Mouse (Mus musculus): ENCODE measurements around the gene Tut1. TPM values are rescaled to one million over a fixed set of nuclear protein-coding genes. Genes with fewer than 3 reads are reported as not detected.

Tut1 gene
- 23.5 and 28.4 TPM in 2 replicates for polyA plus RNA-seq (2014; fragmentation: Nextera tagmentation; extraction: Ambion mirVana)

- Histone ChIP-seq H3K36me3 (ENCODE audit: control insufficient read depth, insufficient read depth, low read length) (peaks cover 24% of the 10 kb centered on the region), H3K4me2 (peak within 1 kb of the TSS; percentile 86), H3K9me3 (ENCODE audit: control insufficient read depth, low read length) (no peaks in the 10 kb centered on the region), H3K9ac (ENCODE audit: low read length) (peak within 1 kb of the TSS; percentile 70), H3K4me3 (ENCODE audit: low read depth, low read length) (peak within 1 kb of the TSS; percentile 76), H3K27ac (ENCODE audit: low read depth, low read length) (peak within 1 kb of the TSS; percentile 71), H3K27me3 (ENCODE audit: control insufficient read depth, insufficient read depth, low read length) (no peaks in the 10 kb centered on the region), H3K4me1 (ENCODE audit: control insufficient read depth, insufficient read depth, low read length) (peaks cover 12% of the 10 kb centered on the region)
- 5% methylated on average over 46 of the region's 46 CpGs for WGBS
- peak; percentile 96 for ATAC-seq (ENCODE audit: low FRiP score)
- DNase-seq (ENCODE audit: low spot score, missing footprints): peak; percentile 98
These were observed at the start of gene Tut1 for GRCm38 (mm10) chr19:8953135-8954039. Gene Tut1 (plus strand): TSS chr19:8953847.

- ATAC-seq (ENCODE audit: low FRiP score) (no peak), DNase-seq (ENCODE audit: low spot score, missing footprints) (no peak)
- no peaks in the 10 kb centered on the region for H3K4me1 ChIP-seq (ENCODE audit: control insufficient read depth, insufficient read depth, low read length)
- no peak overlapping the region for H3K9ac ChIP-seq (ENCODE audit: low read length)
- H3K36me3 ChIP-seq (ENCODE audit: control insufficient read depth, insufficient read depth, low read length): peaks cover 51% of the 10 kb centered on the region
- no peak overlapping the region for H3K4me3 ChIP-seq (ENCODE audit: low read depth, low read length)
- 95% methylated on average over 6 of the region's 6 CpGs for WGBS
- H3K9me3 ChIP-seq (ENCODE audit: control insufficient read depth, low read length): no peaks in the 10 kb centered on the region
- H3K4me2 ChIP-seq: no peak overlapping the region
- no peak overlapping the region for H3K27ac ChIP-seq (ENCODE audit: low read depth, low read length)
- H3K27me3 ChIP-seq (ENCODE audit: control insufficient read depth, insufficient read depth, low read length): no peaks in the 10 kb centered on the region
These were observed 45.1 kb upstream of the Tut1 start for GRCm38 (mm10) chr19:8908531-8908930.

GRCm38 (mm10) chr19:8911810-8912209 is 41.8 kb upstream of the Tut1 start:
- no peak overlapping the region for H3K27ac ChIP-seq (ENCODE audit: low read depth, low read length)
- 85% methylated on average over 5 of the region's 5 CpGs for WGBS
- no peaks in the 10 kb centered on the region for H3K4me1 ChIP-seq (ENCODE audit: control insufficient read depth, insufficient read depth, low read length)
- H3K9me3 ChIP-seq (ENCODE audit: control insufficient read depth, low read length): no peaks in the 10 kb centered on the region
- H3K27me3 ChIP-seq (ENCODE audit: control insufficient read depth, insufficient read depth, low read length): no peaks in the 10 kb centered on the region
- H3K36me3 ChIP-seq (ENCODE audit: control insufficient read depth, insufficient read depth, low read length): peaks cover 67% of the 10 kb centered on the region
- no peak overlapping the region for H3K4me2 ChIP-seq
- ATAC-seq (ENCODE audit: low FRiP score): no peak
- no peak overlapping the region for H3K4me3 ChIP-seq (ENCODE audit: low read depth, low read length)
- H3K9ac ChIP-seq (ENCODE audit: low read length): no peak overlapping the region
- no peak for DNase-seq (ENCODE audit: low spot score, missing footprints)

GRCm38 (mm10) chr19:8914212-8914611 is 39.4 kb upstream of the Tut1 start:
- Histone ChIP-seq H3K4me2 (no peak overlapping the region), H3K36me3 (ENCODE audit: control insufficient read depth, insufficient read depth, low read length) (peaks cover 52% of the 10 kb centered on the region), H3K9ac (ENCODE audit: low read length) (no peak overlapping the region), H3K27ac (ENCODE audit: low read depth, low read length) (no peak overlapping the region), H3K9me3 (ENCODE audit: control insufficient read depth, low read length) (no peaks in the 10 kb centered on the region), H3K27me3 (ENCODE audit: control insufficient read depth, insufficient read depth, low read length) (no peaks in the 10 kb centered on the region), H3K4me1 (ENCODE audit: control insufficient read depth, insufficient read depth, low read length) (no peaks in the 10 kb centered on the region), H3K4me3 (ENCODE audit: low read depth, low read length) (no peak overlapping the region)
- WGBS: 95% methylated on average over 3 of the region's 3 CpGs
- DNase-seq (ENCODE audit: low spot score, missing footprints) (no peak), ATAC-seq (ENCODE audit: low FRiP score) (no peak)

- Histone ChIP-seq H3K4me3 (ENCODE audit: low read depth, low read length) (no peak overlapping the region), H3K36me3 (ENCODE audit: control insufficient read depth, insufficient read depth, low read length) (peaks cover 23% of the 10 kb centered on the region), H3K4me2 (no peak overlapping the region), H3K9ac (ENCODE audit: low read length) (no peak overlapping the region), H3K4me1 (ENCODE audit: control insufficient read depth, insufficient read depth, low read length) (peaks cover 14% of the 10 kb centered on the region), H3K27me3 (ENCODE audit: control insufficient read depth, insufficient read depth, low read length) (no peaks in the 10 kb centered on the region), H3K9me3 (ENCODE audit: control insufficient read depth, low read length) (no peaks in the 10 kb centered on the region), H3K27ac (ENCODE audit: low read depth, low read length) (no peak overlapping the region)
- DNase-seq (ENCODE audit: low spot score, missing footprints) (no peak), ATAC-seq (ENCODE audit: low FRiP score) (no peak)
- WGBS: 91% methylated on average over 3 of the region's 3 CpGs
These were observed 34.6 kb upstream of the Tut1 start for GRCm38 (mm10) chr19:8919000-8919399.

GRCm38 (mm10) chr19:8919684-8920072 is 34.0 kb upstream of the Tut1 start:
- WGBS: 74% methylated on average over 6 of the region's 6 CpGs
- H3K27ac ChIP-seq (ENCODE audit: low read depth, low read length): peak overlapping the region; percentile 60; the same call in 1 of the 2 replicates
- H3K9ac ChIP-seq (ENCODE audit: low read length): peak overlapping the region; percentile 73
- peak overlapping the region; percentile 70 for H3K4me2 ChIP-seq
- H3K27me3 ChIP-seq (ENCODE audit: control insufficient read depth, insufficient read depth, low read length): no peaks in the 10 kb centered on the region
- H3K4me3 ChIP-seq (ENCODE audit: low read depth, low read length): peak overlapping the region; percentile 77
- no peaks in the 10 kb centered on the region for H3K9me3 ChIP-seq (ENCODE audit: control insufficient read depth, low read length)
- ATAC-seq (ENCODE audit: low FRiP score) (no peak), DNase-seq (ENCODE audit: low spot score, missing footprints) (no peak)
- peaks cover 17% of the 10 kb centered on the region for H3K36me3 ChIP-seq (ENCODE audit: control insufficient read depth, insufficient read depth, low read length)
- H3K4me1 ChIP-seq (ENCODE audit: control insufficient read depth, insufficient read depth, low read length): peaks cover 14% of the 10 kb centered on the region

GRCm38 (mm10) chr19:8920073-8920736 is 33.4 kb upstream of the Tut1 start, which contains the start of gene B3gat3:
Gene B3gat3 (plus strand): TSS chr19:8920374.
- Histone ChIP-seq H3K27ac (ENCODE audit: low read depth, low read length) (peak within 1 kb of the TSS; percentile 60), H3K9ac (ENCODE audit: low read length) (peak within 1 kb of the TSS; percentile 73), H3K36me3 (ENCODE audit: control insufficient read depth, insufficient read depth, low read length) (peaks cover 12% of the 10 kb centered on the region), H3K27me3 (ENCODE audit: control insufficient read depth, insufficient read depth, low read length) (no peaks in the 10 kb centered on the region), H3K4me3 (ENCODE audit: low read depth, low read length) (peak within 1 kb of the TSS; percentile 77), H3K4me1 (ENCODE audit: control insufficient read depth, insufficient read depth, low read length) (peaks cover 14% of the 10 kb centered on the region), H3K9me3 (ENCODE audit: control insufficient read depth, low read length) (no peaks in the 10 kb centered on the region), H3K4me2 (peak within 1 kb of the TSS; percentile 70)
- DNase-seq (ENCODE audit: low spot score, missing footprints): peak; percentile 99
- 4% methylated on average over 40 of the region's 50 CpGs for WGBS
- peak; percentile 99 for ATAC-seq (ENCODE audit: low FRiP score)

GRCm38 (mm10) chr19:8920836-8921291 is 32.8 kb upstream of the Tut1 start:
- Histone ChIP-seq H3K4me1 (ENCODE audit: control insufficient read depth, insufficient read depth, low read length) (peaks cover 14% of the 10 kb centered on the region), H3K9me3 (ENCODE audit: control insufficient read depth, low read length) (no peaks in the 10 kb centered on the region), H3K4me2 (peak overlapping the region; percentile 70), H3K36me3 (ENCODE audit: control insufficient read depth, insufficient read depth, low read length) (peaks cover 5% of the 10 kb centered on the region; the same call in 1 of the 2 replicates), H3K27ac (ENCODE audit: low read depth, low read length) (peak overlapping the region; percentile 60), H3K9ac (ENCODE audit: low read length) (peak overlapping the region; percentile 73), H3K27me3 (ENCODE audit: control insufficient read depth, insufficient read depth, low read length) (no peaks in the 10 kb centered on the region), H3K4me3 (ENCODE audit: low read depth, low read length) (peak overlapping the region; percentile 77)
- DNase-seq (ENCODE audit: low spot score, missing footprints): no peak
- peak; percentile 29; the same call in 1 of the 2 replicates for ATAC-seq (ENCODE audit: low FRiP score)
- 3% methylated on average over 6 of the region's 6 CpGs for WGBS

GRCm38 (mm10) chr19:8921741-8922140 is 31.9 kb upstream of the Tut1 start:
- no peak overlapping the region for H3K9ac ChIP-seq (ENCODE audit: low read length)
- no peak overlapping the region for H3K4me3 ChIP-seq (ENCODE audit: low read depth, low read length)
- no peak for ATAC-seq (ENCODE audit: low FRiP score)

More at GRCm38 (mm10) chr19:8921741-8922140, 31.9 kb upstream of the Tut1 start:
- H3K4me1 ChIP-seq (ENCODE audit: control insufficient read depth, insufficient read depth, low read length): peaks cover 14% of the 10 kb centered on the region
- no peaks in the 10 kb centered on the region; the same call in 1 of the 2 replicates for H3K36me3 ChIP-seq (ENCODE audit: control insufficient read depth, insufficient read depth, low read length)
- no peaks in the 10 kb centered on the region for H3K27me3 ChIP-seq (ENCODE audit: control insufficient read depth, insufficient read depth, low read length)
- H3K9me3 ChIP-seq (ENCODE audit: control insufficient read depth, low read length): no peaks in the 10 kb centered on the region
- DNase-seq (ENCODE audit: low spot score, missing footprints): no peak
- no peak overlapping the region for H3K4me2 ChIP-seq
- no peak overlapping the region for H3K27ac ChIP-seq (ENCODE audit: low read depth, low read length)
- 81% methylated on average over 9 of the region's 9 CpGs for WGBS
